Mouse (Mus musculus): ENCODE results near the gene Cnmd. TPM values are rescaled to one million over a fixed set of nuclear protein-coding genes. Genes with fewer than 3 reads are reported as not detected.

The Cnmd gene
- polyA plus RNA-seq, 1 experiment from 2014 or later: 13.3 TPM

DNA sequence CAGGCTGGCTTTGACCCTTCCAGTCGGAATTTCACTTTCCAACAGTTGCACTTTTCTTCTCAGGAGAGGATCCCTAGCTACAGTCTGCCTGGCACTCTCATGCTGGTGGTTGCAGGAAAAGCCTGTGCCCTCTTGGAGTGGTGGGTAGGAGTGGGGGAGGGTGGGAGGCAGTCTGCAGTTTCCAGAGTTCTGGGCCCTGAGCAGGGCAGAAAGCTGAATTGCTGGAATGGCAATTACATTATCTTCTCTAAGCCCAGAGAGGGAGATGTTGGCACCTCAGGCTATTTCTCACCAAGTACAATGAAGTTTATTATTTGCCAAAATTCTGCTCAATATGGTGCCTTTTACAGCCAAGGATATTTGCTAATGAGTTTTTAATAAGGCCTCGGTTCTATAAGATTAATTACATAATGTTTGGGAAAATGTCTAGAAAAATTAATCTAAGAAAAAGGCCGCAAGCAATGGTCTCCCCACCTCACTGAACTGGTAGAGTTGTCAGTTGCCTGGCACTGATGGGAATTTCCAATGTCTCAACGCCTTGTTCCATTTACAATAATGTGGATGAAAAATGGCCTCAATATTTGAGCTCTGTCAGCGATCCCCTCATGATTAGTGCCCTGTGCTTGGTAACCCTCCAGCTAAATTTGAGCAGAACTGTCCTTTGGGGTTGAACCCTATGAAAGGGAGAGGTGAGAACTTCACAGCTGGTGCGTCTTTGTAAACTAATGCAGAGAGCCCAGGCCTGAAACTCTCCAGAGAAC is 3.0 kb downstream of the Cnmd start:
- peaks cover 6% of the 10 kb centered on the region; the same call in 1 of the 2 replicates for H3K4me1 ChIP-seq (ENCODE audit: control insufficient read depth, insufficient read depth, low read length)
- ATAC-seq (ENCODE audit: insufficient read depth, low FRiP score, low TSS enrichment) (no peak), DNase-seq (ENCODE audit: low spot score) (no peak)
- no peaks in the 10 kb centered on the region for H3K9me3 ChIP-seq (ENCODE audit: control insufficient read depth, low read length)
- no peaks in the 10 kb centered on the region for H3K36me3 ChIP-seq (ENCODE audit: control insufficient read depth, insufficient read depth, low read length)
- no peak overlapping the region for H3K4me2 ChIP-seq (ENCODE audit: low read depth)
- no peak overlapping the region for H3K9ac ChIP-seq (ENCODE audit: low read length)
- H3K4me3 ChIP-seq (ENCODE audit: low read depth, low read length): no peak overlapping the region
- 0 out of 2 replicates have a peak, but pooled peaks cover 3% of the 10 kb centered on the region for H3K27me3 ChIP-seq (ENCODE audit: control insufficient read depth, insufficient read depth, low read length)
- H3K27ac ChIP-seq (ENCODE audit: low read depth, low read length): no peak overlapping the region
- WGBS: 75% methylated on average over 6 of the region's 6 CpGs

DNA sequence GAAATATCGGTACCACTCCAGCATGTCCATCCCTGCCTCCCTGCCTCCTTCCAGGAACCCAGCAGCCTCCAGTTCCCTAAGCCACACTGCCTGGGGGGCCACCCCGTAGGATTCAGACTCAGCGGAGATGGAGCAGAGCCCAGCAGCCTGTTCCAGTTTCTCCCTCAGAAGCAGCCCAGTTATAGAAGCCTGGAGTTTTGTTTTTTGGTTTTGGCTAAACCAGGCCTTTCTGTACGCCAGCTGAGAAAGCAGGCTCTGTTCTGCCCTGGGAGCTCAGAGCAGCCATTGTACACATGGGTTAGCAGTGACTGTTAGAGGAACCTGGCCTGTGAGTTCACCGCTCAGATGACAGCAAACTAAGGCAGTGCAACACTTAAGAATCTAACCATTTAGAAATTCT is 3.7 kb downstream of the Cnmd start:
- DNase-seq (ENCODE audit: low spot score): no peak
- H3K27ac ChIP-seq (ENCODE audit: low read depth, low read length): no peak overlapping the region
- H3K4me2 ChIP-seq (ENCODE audit: low read depth): no peak overlapping the region
- no peaks in the 10 kb centered on the region for H3K36me3 ChIP-seq (ENCODE audit: control insufficient read depth, insufficient read depth, low read length)
- WGBS: 73% methylated on average over 5 of the region's 5 CpGs
- no peak overlapping the region for H3K9ac ChIP-seq (ENCODE audit: low read length)
- peaks cover 6% of the 10 kb centered on the region; the same call in 1 of the 2 replicates for H3K4me1 ChIP-seq (ENCODE audit: control insufficient read depth, insufficient read depth, low read length)
- H3K9me3 ChIP-seq (ENCODE audit: control insufficient read depth, low read length): no peaks in the 10 kb centered on the region
- H3K27me3 ChIP-seq (ENCODE audit: control insufficient read depth, insufficient read depth, low read length): 0 out of 2 replicates have a peak, but pooled peaks cover 3% of the 10 kb centered on the region
- no peak for ATAC-seq (ENCODE audit: insufficient read depth, low FRiP score, low TSS enrichment)
- H3K4me3 ChIP-seq (ENCODE audit: low read depth, low read length): no peak overlapping the region

DNA sequence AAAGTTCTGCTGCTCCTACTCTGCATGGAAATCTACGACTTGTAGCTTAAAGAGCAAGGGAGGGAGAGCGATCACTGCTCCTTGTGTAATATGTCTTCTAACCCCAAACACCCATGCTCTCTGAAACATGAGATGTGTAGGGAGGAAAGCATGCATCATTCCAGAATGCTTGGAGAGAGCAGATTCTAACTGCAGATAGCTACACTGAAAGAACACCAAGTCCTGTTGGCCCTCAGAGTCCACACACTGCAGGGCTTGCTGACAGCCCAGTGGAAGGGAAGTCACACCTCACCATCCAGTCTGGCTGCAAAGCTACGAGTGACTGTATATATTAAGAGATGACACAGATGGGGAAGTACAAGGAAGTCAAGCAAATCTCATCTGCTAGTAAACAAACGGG is 9.3 kb downstream of the Cnmd start:
- ATAC-seq (ENCODE audit: insufficient read depth, low FRiP score, low TSS enrichment) (no peak), DNase-seq (ENCODE audit: low spot score) (no peak)
- Histone ChIP-seq H3K27me3 (ENCODE audit: control insufficient read depth, insufficient read depth, low read length) (no peaks in the 10 kb centered on the region), H3K4me3 (ENCODE audit: low read depth, low read length) (no peak overlapping the region), H3K36me3 (ENCODE audit: control insufficient read depth, insufficient read depth, low read length) (no peaks in the 10 kb centered on the region), H3K9ac (ENCODE audit: low read length) (no peak overlapping the region), H3K27ac (ENCODE audit: low read depth, low read length) (no peak overlapping the region), H3K4me1 (ENCODE audit: control insufficient read depth, insufficient read depth, low read length) (no peaks in the 10 kb centered on the region), H3K9me3 (ENCODE audit: control insufficient read depth, low read length) (no peaks in the 10 kb centered on the region), H3K4me2 (ENCODE audit: low read depth) (no peak overlapping the region)
- 78% methylated on average over 4 of the region's 4 CpGs for WGBS

DNA sequence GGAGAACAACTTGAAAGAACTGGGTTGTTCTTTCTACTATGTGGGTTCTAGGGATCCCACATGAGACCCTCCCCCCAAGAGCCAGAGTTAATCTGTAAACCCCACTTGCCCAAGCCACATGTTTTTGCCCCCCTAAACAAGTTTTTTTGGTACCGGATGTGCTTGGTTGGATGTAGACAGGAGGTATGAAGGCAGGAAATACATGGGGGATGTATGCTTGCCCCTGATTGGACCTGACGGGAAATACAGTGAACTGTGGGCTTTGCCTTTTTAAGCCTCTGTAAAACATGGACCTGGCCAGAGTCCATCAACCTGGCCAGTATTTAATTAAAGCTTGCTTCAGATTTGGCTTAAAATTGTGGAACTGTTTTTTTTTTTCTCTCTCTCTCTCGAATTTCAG is 12.3 kb downstream of the Cnmd start:
- H3K36me3 ChIP-seq (ENCODE audit: control insufficient read depth, insufficient read depth, low read length): no peaks in the 10 kb centered on the region
- ATAC-seq (ENCODE audit: insufficient read depth, low FRiP score, low TSS enrichment) (no peak), DNase-seq (ENCODE audit: low spot score) (no peak)
- H3K27ac ChIP-seq (ENCODE audit: low read depth, low read length): no peak overlapping the region
- no peak overlapping the region for H3K4me2 ChIP-seq (ENCODE audit: low read depth)
- no peaks in the 10 kb centered on the region for H3K9me3 ChIP-seq (ENCODE audit: control insufficient read depth, low read length)
- WGBS: 81% methylated on average over 3 of the region's 3 CpGs
- H3K9ac ChIP-seq (ENCODE audit: low read length): no peak overlapping the region
- no peaks in the 10 kb centered on the region for H3K27me3 ChIP-seq (ENCODE audit: control insufficient read depth, insufficient read depth, low read length)
- peaks cover 4% of the 10 kb centered on the region; the same call in 1 of the 2 replicates for H3K4me1 ChIP-seq (ENCODE audit: control insufficient read depth, insufficient read depth, low read length)
- H3K4me3 ChIP-seq (ENCODE audit: low read depth, low read length): no peak overlapping the region

DNA sequence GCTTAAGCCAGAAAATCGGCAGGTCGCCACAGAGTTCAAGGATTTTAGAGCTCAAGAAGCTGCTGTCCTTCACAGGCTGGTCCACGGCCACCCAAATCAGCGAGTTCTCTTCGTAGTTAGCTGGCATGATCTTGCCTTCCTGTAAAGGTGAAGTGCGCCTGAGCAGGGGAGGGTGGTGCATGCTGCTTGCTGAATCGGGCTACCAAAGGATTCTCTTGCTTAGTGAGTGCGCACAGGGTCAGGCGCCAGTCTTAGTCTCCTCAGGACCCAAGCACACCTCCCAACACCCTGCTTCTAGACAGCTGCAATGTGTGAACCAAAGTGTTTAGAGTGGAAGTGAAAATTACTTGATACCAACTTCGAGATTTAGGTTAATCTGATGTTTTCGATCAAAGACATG is 16.6 kb downstream of the Cnmd start:
- no peaks in the 10 kb centered on the region for H3K9me3 ChIP-seq (ENCODE audit: control insufficient read depth, low read length)
- no peak overlapping the region for H3K4me3 ChIP-seq (ENCODE audit: low read depth, low read length)
- DNase-seq (ENCODE audit: low spot score) (no peak), ATAC-seq (ENCODE audit: insufficient read depth, low FRiP score, low TSS enrichment) (no peak)
- WGBS: 26% methylated on average over 11 of the region's 11 CpGs
- no peak overlapping the region for H3K4me2 ChIP-seq (ENCODE audit: low read depth)
- no peak overlapping the region for H3K27ac ChIP-seq (ENCODE audit: low read depth, low read length)
- H3K36me3 ChIP-seq (ENCODE audit: control insufficient read depth, insufficient read depth, low read length): no peaks in the 10 kb centered on the region
- H3K9ac ChIP-seq (ENCODE audit: low read length): no peak overlapping the region
- H3K4me1 ChIP-seq (ENCODE audit: control insufficient read depth, insufficient read depth, low read length): peaks cover 4% of the 10 kb centered on the region; the same call in 1 of the 2 replicates
- no peaks in the 10 kb centered on the region for H3K27me3 ChIP-seq (ENCODE audit: control insufficient read depth, insufficient read depth, low read length)

DNA sequence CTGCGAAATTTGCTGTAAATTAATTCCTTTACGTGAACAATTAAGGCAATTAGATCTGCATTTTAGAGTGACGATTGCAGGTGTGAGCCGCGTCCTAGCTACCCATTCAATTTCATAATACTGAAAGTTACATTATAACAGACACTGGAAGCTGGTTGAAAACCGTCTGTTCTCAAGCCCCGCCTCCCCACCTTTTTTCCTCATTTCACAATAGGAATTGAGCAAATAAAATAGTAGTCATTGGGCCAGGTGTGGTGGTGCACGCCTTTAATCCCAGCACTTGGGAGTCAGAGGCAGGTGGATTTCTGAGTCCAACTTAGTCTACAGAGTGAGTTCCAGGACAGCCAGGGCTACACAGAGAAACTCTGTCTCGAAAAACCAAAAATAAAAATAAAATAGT is 19.9 kb downstream of the Cnmd start:
- 87% methylated on average over 9 of the region's 9 CpGs for WGBS
- no peak for DNase-seq (ENCODE audit: low spot score)
- H3K9me3 ChIP-seq (ENCODE audit: control insufficient read depth, low read length): no peaks in the 10 kb centered on the region

DNA sequence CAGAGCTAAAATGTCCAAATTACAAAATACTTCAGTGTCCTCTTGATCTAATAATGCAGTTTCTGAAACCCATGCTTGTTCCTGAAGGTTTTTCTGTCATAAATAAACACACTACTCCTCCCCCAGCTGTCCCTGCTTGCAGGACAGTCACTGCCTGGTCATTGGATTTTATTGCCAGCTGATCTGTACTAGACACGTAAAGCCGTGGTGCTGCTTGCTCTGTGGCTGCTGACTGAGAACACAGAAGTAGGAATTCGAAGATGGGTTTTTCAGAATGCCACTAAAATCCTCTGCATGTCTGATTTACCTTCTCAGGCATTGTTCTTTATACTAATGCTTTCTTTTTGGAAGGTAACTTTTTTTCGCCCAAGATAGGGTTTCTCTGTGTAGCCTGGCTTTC is 25.2 kb downstream of the Cnmd start:
- Histone ChIP-seq H3K9ac (ENCODE audit: low read length) (no peak overlapping the region), H3K4me3 (ENCODE audit: low read depth, low read length) (no peak overlapping the region), H3K27ac (ENCODE audit: low read depth, low read length) (no peak overlapping the region), H3K27me3 (ENCODE audit: control insufficient read depth, insufficient read depth, low read length) (no peaks in the 10 kb centered on the region), H3K4me2 (ENCODE audit: low read depth) (no peak overlapping the region), H3K36me3 (ENCODE audit: control insufficient read depth, insufficient read depth, low read length) (no peaks in the 10 kb centered on the region), H3K9me3 (ENCODE audit: control insufficient read depth, low read length) (no peaks in the 10 kb centered on the region), H3K4me1 (ENCODE audit: control insufficient read depth, insufficient read depth, low read length) (no peaks in the 10 kb centered on the region)
- DNase-seq (ENCODE audit: low spot score) (no peak), ATAC-seq (ENCODE audit: insufficient read depth, low FRiP score, low TSS enrichment) (no peak)
- WGBS: 62% methylated on average over 4 of the region's 4 CpGs

More for the DNA sequence above, 19.9 kb downstream of the Cnmd start:
- no peak overlapping the region for H3K27ac ChIP-seq (ENCODE audit: low read depth, low read length)
- H3K36me3 ChIP-seq (ENCODE audit: control insufficient read depth, insufficient read depth, low read length): no peaks in the 10 kb centered on the region
- H3K4me2 ChIP-seq (ENCODE audit: low read depth): no peak overlapping the region
- H3K9ac ChIP-seq (ENCODE audit: low read length): no peak overlapping the region
- H3K27me3 ChIP-seq (ENCODE audit: control insufficient read depth, insufficient read depth, low read length): no peaks in the 10 kb centered on the region
- H3K4me3 ChIP-seq (ENCODE audit: low read depth, low read length): no peak overlapping the region
- peaks cover 4% of the 10 kb centered on the region; the same call in 1 of the 2 replicates for H3K4me1 ChIP-seq (ENCODE audit: control insufficient read depth, insufficient read depth, low read length)
- no peak for ATAC-seq (ENCODE audit: insufficient read depth, low FRiP score, low TSS enrichment)

DNA sequence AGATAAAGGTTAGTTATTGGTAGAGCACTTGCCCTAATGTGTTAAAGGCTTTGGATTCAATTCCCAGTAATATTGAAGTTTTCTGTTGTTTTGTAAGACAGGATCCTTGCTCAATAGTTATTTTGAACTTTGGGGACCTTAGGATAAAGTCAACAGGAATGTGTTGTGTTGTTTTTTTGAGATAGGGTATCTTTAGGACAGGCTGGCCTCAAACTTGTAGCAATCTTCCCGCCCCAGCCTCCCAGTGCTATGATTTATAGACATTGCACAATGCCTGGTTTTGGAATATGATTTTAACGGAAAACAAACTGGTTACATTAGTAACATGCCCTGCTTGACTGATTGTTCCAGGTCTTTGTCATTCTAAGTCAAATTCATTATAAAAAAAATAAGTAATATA is 28.8 kb downstream of the Cnmd start:
- DNase-seq (ENCODE audit: low spot score) (no peak), ATAC-seq (ENCODE audit: insufficient read depth, low FRiP score, low TSS enrichment) (no peak)
- Histone ChIP-seq H3K4me3 (ENCODE audit: low read depth, low read length) (no peak overlapping the region), H3K27ac (ENCODE audit: low read depth, low read length) (no peak overlapping the region), H3K36me3 (ENCODE audit: control insufficient read depth, insufficient read depth, low read length) (no peaks in the 10 kb centered on the region; the same call in 1 of the 2 replicates), H3K4me1 (ENCODE audit: control insufficient read depth, insufficient read depth, low read length) (no peaks in the 10 kb centered on the region), H3K27me3 (ENCODE audit: control insufficient read depth, insufficient read depth, low read length) (no peaks in the 10 kb centered on the region), H3K9ac (ENCODE audit: low read length) (no peak overlapping the region), H3K9me3 (ENCODE audit: control insufficient read depth, low read length) (no peaks in the 10 kb centered on the region), H3K4me2 (ENCODE audit: low read depth) (no peak overlapping the region)
- 93% methylated on average over 2 of the region's 2 CpGs for WGBS

DNA sequence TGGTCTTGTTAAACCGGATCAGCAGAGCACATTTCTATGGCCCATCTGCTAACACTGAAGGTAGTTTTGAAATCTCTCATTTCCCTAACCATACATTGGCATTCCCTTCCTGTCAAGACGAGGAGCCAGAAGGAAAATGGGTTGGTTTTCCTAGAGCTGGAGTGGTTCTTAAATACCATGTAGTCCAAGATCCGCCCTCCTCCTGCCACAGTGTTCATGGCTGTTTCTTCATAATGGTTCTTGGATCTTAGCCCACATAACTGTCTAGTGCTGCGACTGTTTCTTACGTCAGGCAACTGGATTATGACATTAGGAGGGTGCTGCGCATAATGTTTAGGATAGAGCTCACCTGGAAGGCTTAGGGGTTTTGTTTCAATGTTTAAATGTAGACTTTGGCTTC is 29.6 kb downstream of the Cnmd start:
- no peaks in the 10 kb centered on the region; the same call in 1 of the 2 replicates for H3K36me3 ChIP-seq (ENCODE audit: control insufficient read depth, insufficient read depth, low read length)
- 96% methylated on average over 6 of the region's 6 CpGs for whole genome bisulfite sequencing

More for the DNA sequence above, 29.6 kb downstream of the Cnmd start:
- no peak overlapping the region for H3K27ac ChIP-seq (ENCODE audit: low read depth, low read length)
- no peak overlapping the region for H3K9ac ChIP-seq (ENCODE audit: low read length)
- H3K4me3 ChIP-seq (ENCODE audit: low read depth, low read length): no peak overlapping the region
- no peaks in the 10 kb centered on the region for H3K27me3 ChIP-seq (ENCODE audit: control insufficient read depth, insufficient read depth, low read length)
- no peaks in the 10 kb centered on the region for H3K4me1 ChIP-seq (ENCODE audit: control insufficient read depth, insufficient read depth, low read length)
- no peak overlapping the region for H3K4me2 ChIP-seq (ENCODE audit: low read depth)
- no peaks in the 10 kb centered on the region for H3K9me3 ChIP-seq (ENCODE audit: control insufficient read depth, low read length)
- DNase-seq (ENCODE audit: low spot score) (no peak), ATAC-seq (ENCODE audit: insufficient read depth, low FRiP score, low TSS enrichment) (no peak)

Measured in neural tube, embryonic 11.5 days (tissue).